Mouse (Mus musculus) G1E (cell line): ENCODE results near the gene Hspd1. TPM values are rescaled to one million over a fixed set of nuclear protein-coding genes. Genes with fewer than 3 reads are reported as not detected.
"Not testable (repeated sequence)": the region's sequence is repeated elsewhere in the genome, so short reads cannot be mapped to it uniquely, and the experiment has no call there.

ENCODE experiments used
- ATAC-seq: 2 replicates; pipeline ENCODE4 v1.8.0; 2016; ENCODE audit warnings: mild to moderate bottlenecking; ENCODE audit not compliant: insufficient number of reproducible peaks, poor library complexity, low FRiP score, severe bottlenecking; ENCODE audit errors: extremely low read depth
- DNase-seq: peaks from one replicate; pipeline ENCODE4 v3.0.0; 2012; ENCODE audit warnings: low spot score
- H3K27me3 ChIP-seq: 2 replicates; pipeline ENCODE4 v1.6.1; 2012; ENCODE audit warnings: mild to moderate bottlenecking, low read length, inconsistent platforms; ENCODE audit not compliant: insufficient read depth
- H3K36me3 ChIP-seq: replicated peaks from 2 replicates; pipeline ENCODE3; 2012; ENCODE audit warnings: mild to moderate bottlenecking, inconsistent platforms
- H3K4me1 ChIP-seq: 2 replicates; pipeline ENCODE4 v1.6.1; 2012; ENCODE audit warnings: low read depth, low read length, inconsistent platforms, mixed read lengths; ENCODE audit not compliant: insufficient read depth
- H3K4me3 ChIP-seq: 2 replicates; pipeline ENCODE4 v1.5.1; 2012; ENCODE audit warnings: low read depth, mild to moderate bottlenecking, inconsistent platforms, low read length, moderate library complexity, mixed read lengths
- H3K9me3 ChIP-seq: replicated peaks from 2 replicates; pipeline ENCODE4 v1.6.1; 2012; ENCODE audit warnings: inconsistent platforms
- CTCF ChIP-seq: IDR thresholded peaks from 2 replicates; pipeline ENCODE4 v1.5.1; 2012; ENCODE audit warnings: low read depth, low read length, inconsistent platforms, mixed read lengths
- GATA1 ChIP-seq: IDR thresholded peaks from 2 replicates; pipeline ENCODE4 v1.6.1; 2012; ENCODE audit warnings: borderline replicate concordance, low read length, inconsistent platforms, mixed read lengths
- GATA2 ChIP-seq: IDR thresholded peaks from 2 replicates; pipeline ENCODE4 v1.6.1; 2012; ENCODE audit warnings: low read depth, low read length, inconsistent platforms, borderline replicate concordance
- POLR2AphosphoS5 ChIP-seq: IDR thresholded peaks from 2 replicates; pipeline ENCODE4 v1.6.1; 2012; ENCODE audit warnings: low read depth, low read length, inconsistent platforms; ENCODE audit not compliant: insufficient replicate concordance
- TAL1 ChIP-seq: conservative IDR thresholded peaks from 2 replicates; pipeline ENCODE4 v1.6.1; 2012; ENCODE audit warnings: low read depth, low read length, inconsistent platforms, mixed read lengths
- polyA plus RNA-seq: library from polyadenylated mRNA; stranded (reverse); fragments of >175 nt; gene quantifications from 2 replicates; pipeline ENCODE4 v1.2.3, GENCODE M21; 2012
- total RNA-seq, 2 experiments: library from RNA; stranded (forward) in 1 of 2; stranded (reverse) in 1 of 2; fragments of 200-1000 nt in 1 of 2; fragments of >200 nt in 1 of 2; fragmentation: Nextera tagmentation in 1 of 2; gene quantifications; 2 replicates each; pipeline ENCODE4 v1.2.3; 2014 to 2017

Hspd1 gene
- total and polyA plus RNA-seq, 3 experiments = 116 to 812 (median 273) TPM

- H3K9me3 ChIP-seq = no peaks in the 10 kb centered on the region
- TF ChIP-seq CTCF (no peak), TAL1 (no peak), GATA2 (no peak), GATA1 (no peak), POLR2AphosphoS5 (no peak)
- H3K4me1 ChIP-seq = peaks cover 55% of the 10 kb centered on the region
- no peak for DNase-seq
- no peaks in the 10 kb centered on the region for H3K27me3 ChIP-seq
- ATAC-seq = no peak
- H3K36me3 ChIP-seq = peaks cover 64% of the 10 kb centered on the region
- H3K4me3 ChIP-seq = no peak overlapping the region
Observed at GRCm38 (mm10) chr1:55061099-55061498, 26.9 kb downstream of the Hspd1 start.

GRCm38 (mm10) chr1:55058383-55058782, 29.7 kb downstream of the Hspd1 start:
- H3K9me3 ChIP-seq, ATAC-seq, DNase-seq, H3K4me3 ChIP-seq, H3K27me3 ChIP-seq: not testable (repeated sequence)
- Histone ChIP-seq H3K36me3 (peaks cover 55% of the 10 kb centered on the region), H3K4me1 (peaks cover 61% of the 10 kb centered on the region)

DNA sequence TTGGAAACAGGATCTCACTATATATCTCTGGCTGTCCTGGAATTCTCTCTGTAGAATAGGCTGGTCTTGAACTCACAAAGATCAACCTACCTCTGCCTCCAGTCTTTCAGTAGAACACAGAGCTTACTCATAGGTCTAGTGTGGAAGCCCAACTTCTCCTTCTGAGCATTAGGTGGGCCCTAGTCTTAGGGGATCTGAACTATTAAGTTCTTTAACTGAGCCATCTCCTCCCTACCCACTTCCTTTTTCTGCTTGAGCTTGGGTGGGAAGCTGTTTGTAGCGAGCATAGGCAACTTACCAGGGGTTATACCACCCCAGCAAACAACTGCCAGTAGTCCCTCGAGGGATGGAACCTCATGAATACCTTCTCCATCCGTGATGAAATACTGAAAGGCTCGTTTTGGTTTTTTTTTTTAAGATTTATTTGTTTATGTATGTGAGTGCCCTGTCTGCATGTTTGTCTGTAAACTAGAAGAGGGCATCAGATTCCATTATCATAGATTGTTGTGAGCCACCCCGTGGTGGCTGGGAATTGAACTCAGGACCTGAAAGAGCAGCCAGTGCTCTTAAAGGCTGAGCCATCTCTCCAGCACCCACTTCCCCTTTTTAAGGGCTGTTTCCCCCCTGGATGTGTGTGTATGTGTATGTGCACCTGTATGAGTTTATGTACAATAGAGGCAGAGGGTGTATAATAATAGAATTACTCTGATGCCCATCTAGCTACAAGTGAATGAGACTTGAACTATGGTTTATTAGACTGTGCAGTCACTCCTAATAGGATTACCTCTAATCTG, 32.5 kb downstream of the Hspd1 start:
- Histone ChIP-seq H3K9me3 (no peaks in the 10 kb centered on the region), H3K4me1 (peaks cover 57% of the 10 kb centered on the region), H3K4me3 (no peak overlapping the region), H3K27me3 (no peaks in the 10 kb centered on the region), H3K36me3 (peaks cover 40% of the 10 kb centered on the region)
- ATAC-seq = no peak
- DNase-seq = peak; percentile 21
- TF ChIP-seq POLR2AphosphoS5 (no peak), TAL1 (no peak), GATA2 (no peak), CTCF (no peak), GATA1 (no peak)

DNA sequence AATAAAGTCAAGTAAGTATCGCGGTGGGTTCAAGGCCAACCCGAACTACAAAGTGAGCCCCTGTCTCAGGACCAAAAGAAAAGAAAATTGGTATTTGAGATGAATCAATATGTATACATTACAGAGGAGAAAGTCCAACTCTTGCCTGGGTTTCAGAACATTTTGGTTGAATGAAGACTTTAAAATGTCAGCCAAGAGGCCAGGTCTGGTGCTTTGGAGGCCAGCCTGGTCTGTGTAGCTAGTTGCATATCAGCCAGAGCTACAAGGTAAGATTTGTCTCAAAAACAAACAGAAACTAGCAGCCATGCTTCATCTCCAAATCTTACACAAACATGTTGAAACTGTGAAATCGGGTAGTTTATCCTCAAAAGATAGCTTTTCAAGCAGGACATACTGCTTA, 34.4 kb downstream of the Hspd1 start:
- no peak for ATAC-seq
- Histone ChIP-seq H3K9me3 (peaks cover 5% of the 10 kb centered on the region; the same call in 1 of the 2 replicates), H3K4me1 (peaks cover 45% of the 10 kb centered on the region), H3K27me3 (no peaks in the 10 kb centered on the region), H3K36me3 (peaks cover 26% of the 10 kb centered on the region), H3K4me3 (peak overlapping the region; percentile 81)
- TF ChIP-seq CTCF (no peak), GATA2 (no peak), POLR2AphosphoS5 (no peak), TAL1 (no peak), GATA1 (no peak)
- no peak for DNase-seq

GRCm38 (mm10) chr1:55053005-55053404, 35.0 kb downstream of the Hspd1 start:
- H3K9me3 ChIP-seq = peaks cover 5% of the 10 kb centered on the region; the same call in 1 of the 2 replicates
- no peak for TF ChIP-seq TAL1
- no peak for TF ChIP-seq CTCF
- TF ChIP-seq GATA1 = no peak
- no peak for TF ChIP-seq POLR2AphosphoS5
- no peak for TF ChIP-seq GATA2
- DNase-seq = peak; percentile 64
- H3K4me3 ChIP-seq = peak overlapping the region; percentile 81
- peaks cover 41% of the 10 kb centered on the region for H3K4me1 ChIP-seq
- H3K27me3 ChIP-seq = no peaks in the 10 kb centered on the region
- no peak; the same call in 1 of the 2 replicates for ATAC-seq
- H3K36me3 ChIP-seq = peaks cover 23% of the 10 kb centered on the region

- peak; percentile 100 for DNase-seq
- peaks cover 40% of the 10 kb centered on the region for H3K4me1 ChIP-seq
- no peak for TF ChIP-seq GATA2
- TF ChIP-seq TAL1 = no peak
- TF ChIP-seq POLR2AphosphoS5 = no peak
- no peak for TF ChIP-seq CTCF
- no peak for TF ChIP-seq GATA1
Observed at GRCm38 (mm10) chr1:55052355-55052953, 35.6 kb downstream of the Hspd1 start, which contains the start of gene Coq10b. Gene Coq10b, plus strand, starts transcription at chr1:55052770.

More at GRCm38 (mm10) chr1:55052355-55052953, 35.6 kb downstream of the Hspd1 start, which contains the start of gene Coq10b:
- Histone ChIP-seq H3K27me3 (no peaks in the 10 kb centered on the region), H3K36me3 (peaks cover 22% of the 10 kb centered on the region), H3K9me3 (peaks cover 5% of the 10 kb centered on the region; the same call in 1 of the 2 replicates), H3K4me3 (peak within 1 kb of the TSS; percentile 81)
- ATAC-seq = peak; percentile 100
